Mouse (Mus musculus): Measurements from ENCODE around the gene Trim43c.
A peak's percentile ranks its signal among the peaks of the same experiment; 100 is the strongest.
"Not testable (repeated sequence)": the region's sequence is repeated elsewhere in the genome, so short reads cannot be mapped to it uniquely, and the experiment has no call there.

Trim43c gene

GRCm38 (mm10) chr9:88838864-88839263, at the start of gene Trim43c:
Gene Trim43c (plus strand): TSS chr9:88839164.
- not testable (repeated sequence) for DNase-seq

DNA sequence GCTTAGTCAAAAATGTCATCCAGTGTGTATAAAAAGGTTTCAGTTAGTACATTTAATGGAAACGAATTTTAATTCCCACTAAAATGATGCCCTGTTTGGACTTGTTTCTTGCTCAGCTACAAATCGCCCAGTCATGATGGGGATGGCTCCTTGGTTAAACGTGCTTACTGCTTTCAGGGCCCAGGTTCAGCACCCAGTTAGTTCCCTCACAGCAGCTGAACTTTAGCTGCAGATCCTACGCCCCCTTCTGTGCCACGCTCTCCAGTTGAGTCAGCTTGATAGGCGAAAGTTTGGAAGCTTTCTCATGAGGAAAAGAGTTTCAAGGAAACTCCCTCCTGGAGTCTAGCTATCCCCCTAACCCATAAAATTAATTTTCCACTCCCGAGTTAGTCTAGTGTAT, 14.1 kb downstream of the Trim43c start:
- DNase-seq = not testable (repeated sequence)

- DNase-seq = peak; percentile 84
Measured at GRCm38 (mm10) chr9:88858566-88859492, 19.9 kb downstream of the Trim43c start.
